Mouse (Mus musculus) stomach, postnatal 0 days (tissue): ENCODE results near the gene Exosc1. TPM values are rescaled to one million over a fixed set of nuclear protein-coding genes. Genes with fewer than 3 reads are reported as not detected.

ENCODE experiments used
- ATAC-seq: fragments of 200-750 bp; cut with Nextera tagmentation; 2 replicates; pipeline ENCODE4 v1.8.0; 2017; ENCODE audit not compliant: low FRiP score, low TSS enrichment
- DNase-seq: peaks from one replicate; pipeline ENCODE4 v3.0.0-alpha.2; 2016; ENCODE audit warnings: low spot score
- H3K27ac ChIP-seq: fragments of 300-500 bp; sonication (generic); replicated peaks from 2 replicates; pipeline ENCODE4 v1.5.1; 2014; ENCODE audit warnings: mild to moderate bottlenecking, control low read depth
- H3K27me3 ChIP-seq: fragments of 300-500 bp; sonication (generic); 2 replicates; pipeline ENCODE4 v1.6.1; 2014; ENCODE audit warnings: low read length; ENCODE audit not compliant: control insufficient read depth, insufficient read depth
- H3K36me3 ChIP-seq: fragments of 300-500 bp; sonication (generic); 2 replicates; pipeline ENCODE4 v1.6.1; 2014; ENCODE audit warnings: low read length, mixed read lengths; ENCODE audit not compliant: control insufficient read depth, insufficient read depth
- H3K4me1 ChIP-seq: fragments of 300-500 bp; sonication (generic); replicated peaks from 2 replicates; pipeline ENCODE4 v1.6.1; 2014; ENCODE audit warnings: antibody characterized with exemption; ENCODE audit not compliant: control insufficient read depth, insufficient read depth
- H3K4me2 ChIP-seq: fragments of 300-500 bp; sonication (generic); replicated peaks from 2 replicates; pipeline ENCODE4 v1.6.1; 2014; ENCODE audit warnings: low read depth, mild to moderate bottlenecking, control low read depth, moderate library complexity
- H3K4me3 ChIP-seq: fragments of 300-500 bp; sonication (generic); 2 replicates; pipeline ENCODE4 v1.5.1; 2014; ENCODE audit warnings: low read depth, low read length, control low read depth
- H3K9ac ChIP-seq: fragments of 300-500 bp; sonication (generic); 2 replicates; pipeline ENCODE4 v1.6.1; 2014; ENCODE audit warnings: mild to moderate bottlenecking, low read length, control low read depth, mixed read lengths
- H3K9me3 ChIP-seq: fragments of 300-500 bp; sonication (generic); 2 replicates; pipeline ENCODE4 v1.6.1; 2016; ENCODE audit warnings: low read length; ENCODE audit not compliant: control insufficient read depth
- CTCF ChIP-seq: IDR thresholded peaks from 2 replicates; pipeline ENCODE4 v1.5.1; 2016; ENCODE audit warnings: antibody characterized with exemption, low read depth, mild to moderate bottlenecking, moderate library complexity
- EP300 ChIP-seq: optimal IDR thresholded peaks from 2 replicates; pipeline ENCODE3; 2016; ENCODE audit warnings: antibody characterized with exemption
- WGBS: fragments of 180-500 bp; shearing (Covaris S2); extraction: QIAGEN DNeasy Blood & Tissue Kit; methylation state at CpG from one replicate; pipeline ENCODE4 v1.1.7; 2014; 5-methylcytosine and 5-hydroxymethylcytosine counted together
- polyA plus RNA-seq: library from polyadenylated mRNA; unstranded; fragments of >200 nt; fragmentation: Nextera tagmentation; extraction: Ambion mirVana; gene quantifications from 2 replicates; pipeline ENCODE4 v1.2.1, GENCODE M21; 2015

Exosc1 gene
- polyA plus RNA-seq, 1 experiment from 2014 or later: 47.2 TPM

- Histone ChIP-seq H3K27ac (peak within 1 kb of the TSS; percentile 83), H3K27me3 (no peaks in the 10 kb centered on the region), H3K4me1 (peaks cover 9% of the 10 kb centered on the region; the same call in 1 of the 2 replicates), H3K4me3 (peak within 1 kb of the TSS; percentile 76), H3K9me3 (no peaks in the 10 kb centered on the region), H3K4me2 (peak within 1 kb of the TSS; percentile 83), H3K36me3 (peaks cover 3% of the 10 kb centered on the region; the same call in 1 of the 2 replicates), H3K9ac (peak within 1 kb of the TSS; percentile 80)
- TF ChIP-seq CTCF: no peak
- TF ChIP-seq EP300: no peak
- DNase-seq (peak; percentile 98), ATAC-seq (peak; percentile 95)
- WGBS: 4% methylated on average over 44 of the region's 54 CpGs
Measured at GRCm38 (mm10) chr19:41911178-41912073, 21.8 kb downstream of the Exosc1 start, which contains the start of gene Pgam1. TSS of gene Pgam1 (plus strand) at chr19:41911923.

- ATAC-seq (no peak), DNase-seq (no peak)
- Histone ChIP-seq H3K4me3 (no peak overlapping the region), H3K4me1 (peaks cover 9% of the 10 kb centered on the region; the same call in 1 of the 2 replicates), H3K36me3 (no peaks in the 10 kb centered on the region), H3K9me3 (no peaks in the 10 kb centered on the region), H3K27ac (no peak overlapping the region), H3K27me3 (no peaks in the 10 kb centered on the region), H3K9ac (no peak overlapping the region), H3K4me2 (no peak overlapping the region)
- TF ChIP-seq CTCF: no peak
- no peak for TF ChIP-seq EP300
- WGBS: 67% methylated on average over 2 of the region's 2 CpGs
Measured at GRCm38 (mm10) chr19:41910396-41910795, 22.8 kb downstream of the Exosc1 start.

- no peaks in the 10 kb centered on the region for H3K27me3 ChIP-seq
- no peak overlapping the region for H3K4me3 ChIP-seq
- H3K4me2 ChIP-seq: no peak overlapping the region
- ATAC-seq: no peak
- 65% methylated on average over 3 of the region's 3 CpGs for WGBS
- H3K9me3 ChIP-seq: no peaks in the 10 kb centered on the region
- DNase-seq: no peak
- H3K27ac ChIP-seq: no peak overlapping the region
- H3K36me3 ChIP-seq: no peaks in the 10 kb centered on the region
- H3K9ac ChIP-seq: no peak overlapping the region
- peaks cover 7% of the 10 kb centered on the region; the same call in 1 of the 2 replicates for H3K4me1 ChIP-seq
- TF ChIP-seq EP300: no peak
- no peak for TF ChIP-seq CTCF
Measured at GRCm38 (mm10) chr19:41908736-41909135, 24.5 kb downstream of the Exosc1 start.

- 21% methylated on average over 8 of the region's 8 CpGs for WGBS
- peak; percentile 49 for DNase-seq
- Histone ChIP-seq H3K27me3 (no peaks in the 10 kb centered on the region), H3K9ac (no peak overlapping the region), H3K4me1 (0 out of 2 replicates have a peak, but pooled peaks cover 3% of the 10 kb centered on the region), H3K9me3 (no peaks in the 10 kb centered on the region), H3K36me3 (no peaks in the 10 kb centered on the region), H3K4me2 (peak overlapping the region; percentile 14; the same call in 1 of the 2 replicates), H3K4me3 (no peak overlapping the region), H3K27ac (peak overlapping the region; percentile 79)
- TF ChIP-seq CTCF (no peak), EP300 (no peak)
- ATAC-seq: peak; percentile 2; the same call in 1 of the 2 replicates
Measured at GRCm38 (mm10) chr19:41907079-41907760, 26.0 kb downstream of the Exosc1 start.

- 39% methylated on average over 6 of the region's 6 CpGs for WGBS
- Histone ChIP-seq H3K9ac (no peak overlapping the region), H3K4me2 (0 out of 2 replicates have a peak overlapping the region, but pooled peaks have one; percentile 14), H3K9me3 (no peaks in the 10 kb centered on the region), H3K36me3 (no peaks in the 10 kb centered on the region), H3K27me3 (no peaks in the 10 kb centered on the region), H3K27ac (peak overlapping the region; percentile 79), H3K4me3 (no peak overlapping the region), H3K4me1 (0 out of 2 replicates have a peak, but pooled peaks cover 3% of the 10 kb centered on the region)
- TF ChIP-seq EP300: no peak
- no peak; the same call in 1 of the 2 replicates for TF ChIP-seq CTCF
- DNase-seq (peak; percentile 39), ATAC-seq (0 out of 2 replicates have a peak, but pooled peaks have one; percentile 16)
Measured at GRCm38 (mm10) chr19:41906311-41907078, 26.7 kb downstream of the Exosc1 start.
